Mouse (Mus musculus) granulocyte monocyte progenitor cell, adult 5-6 weeks (primary cell): Measurements from ENCODE around the gene Rad51ap1. TPM values are rescaled to one million over a fixed set of nuclear protein-coding genes. Genes with fewer than 3 reads are reported as not detected.
A peak's percentile ranks its signal among the peaks of the same experiment; 100 is the strongest.

Experiments
- ATAC-seq: replicated peaks from 2 replicates; pipeline ENCODE4 v1.8.0; 2016; ENCODE audit warnings: mild to moderate bottlenecking, moderate TSS enrichment, inconsistent platforms; ENCODE audit not compliant: poor library complexity, severe bottlenecking
- total RNA-seq, 2 experiments: library from RNA; stranded (forward) in 1 of 2; stranded (reverse) in 1 of 2; fragments of 200-712, 200-1000 nt in 1 of 2; fragments of >200 nt in 1 of 2; fragmentation: Nextera tagmentation in 1 of 2; gene quantifications; 2 replicates each; pipeline ENCODE4 v1.2.3; 2014 to 2017

Rad51ap1 gene
- total RNA-seq (2014; fragmentation: Nextera tagmentation) (45.2 and 51.5 TPM in 2 replicates), total RNA-seq (2017) (140 and 161 TPM in 2 replicates)

- peak; percentile 81 for ATAC-seq
Observed at GRCm38 (mm10) chr6:126939487-126940171, at the start of gene Rad51ap1, which contains the start of gene D6Wsu163e. TSS of gene Rad51ap1 (minus strand) at chr6:126939587. TSS of gene D6Wsu163e (plus strand) at chr6:126939962.

- peak; percentile 77 for ATAC-seq
Observed at GRCm38 (mm10) chr6:126981539-126982234, 42.3 kb upstream of the Rad51ap1 start.

GRCm38 (mm10) chr6:126966241-126967026 lies 27.0 kb upstream of the Rad51ap1 start:
- no peak for ATAC-seq

- no peak for ATAC-seq
Observed at GRCm38 (mm10) chr6:126963426-126963825, 24.0 kb upstream of the Rad51ap1 start.

- no peak for ATAC-seq
Observed at GRCm38 (mm10) chr6:126962709-126963108, 23.3 kb upstream of the Rad51ap1 start.

- no peak for ATAC-seq
Observed at GRCm38 (mm10) chr6:126961371-126962018, 22.1 kb upstream of the Rad51ap1 start.

- ATAC-seq = peak; percentile 86
Observed at GRCm38 (mm10) chr6:126955734-126956133, 16.3 kb upstream of the Rad51ap1 start.

GRCm38 (mm10) chr6:126948336-126948735 lies 8.9 kb upstream of the Rad51ap1 start:
- ATAC-seq = no peak

GRCm38 (mm10) chr6:126940451-126940850 lies 1.1 kb upstream of the Rad51ap1 start:
- peak; percentile 77 for ATAC-seq

GRCm38 (mm10) chr6:126938853-126939486 lies 417 bp downstream of the Rad51ap1 start:
- no peak for ATAC-seq

- ATAC-seq = no peak
Observed at GRCm38 (mm10) chr6:126938047-126938446, 1.3 kb downstream of the Rad51ap1 start.

GRCm38 (mm10) chr6:126932896-126933295 lies 6.5 kb downstream of the Rad51ap1 start:
- no peak for ATAC-seq

- peak; percentile 25 for ATAC-seq
Observed at GRCm38 (mm10) chr6:126921111-126921881, 18.1 kb downstream of the Rad51ap1 start, which contains the start of gene Dyrk4. TSS of gene Dyrk4 (minus strand) at chr6:126921839.

- no peak for ATAC-seq
Observed at GRCm38 (mm10) chr6:126914928-126915327, 24.5 kb downstream of the Rad51ap1 start.

GRCm38 (mm10) chr6:126910727-126911126 lies 28.7 kb downstream of the Rad51ap1 start:
- ATAC-seq = peak; percentile 72

- ATAC-seq = no peak
Observed at GRCm38 (mm10) chr6:126907876-126908275, 31.5 kb downstream of the Rad51ap1 start.

- ATAC-seq = no peak
Observed at GRCm38 (mm10) chr6:126907378-126907777, 32.0 kb downstream of the Rad51ap1 start.

- ATAC-seq = no peak; the same call in 1 of the 2 replicates
Observed at GRCm38 (mm10) chr6:126877118-126877517, 62.3 kb downstream of the Rad51ap1 start.
